Comparison of ENCODE assay signal across 9 mouse cellular contexts in genomic region chr4:82584548-82584947, GRCm38 (mm10).
DNase-seq lines count a peak whose midpoint lies in the region; ATAC-seq and TF ChIP-seq lines count a peak whose summit lies in the region.
"Had no signal": no experiment of that assay in that cellular context is flagged by ENCODE, and none has a peak within 500 bp of the region (broad histone marks: within the 10 kb centered on the region; RNA-seq: fewer than 3 reads in every experiment).

No protein-coding gene starts in this region.

- no peaks in the 10 kb centered on the region for H3K36me3 ChIP-seq in forebrain, embryonic 15.5 days
- no peaks in the 10 kb centered on the region for H3K36me3 ChIP-seq in hindbrain, embryonic 15.5 days
- H3K36me3 ChIP-seq in stomach, postnatal 0 days (ENCODE audit: control insufficient read depth, insufficient read depth, low read length): no peaks in the 10 kb centered on the region

- H3K9me3 ChIP-seq in forebrain, embryonic 15.5 days: no peaks in the 10 kb centered on the region
- no peaks in the 10 kb centered on the region for H3K9me3 ChIP-seq in hindbrain, embryonic 15.5 days
- H3K9me3 ChIP-seq in stomach, postnatal 0 days (ENCODE audit: control insufficient read depth, low read length): no peaks in the 10 kb centered on the region

- H3K4me3 ChIP-seq in forebrain, embryonic 15.5 days: no peak overlapping the region
- no peak overlapping the region for H3K4me3 ChIP-seq in hindbrain, embryonic 15.5 days
- H3K4me3 ChIP-seq in stomach, postnatal 0 days (ENCODE audit: low read depth, low read length): no peak overlapping the region

- H3K27ac ChIP-seq in forebrain, embryonic 15.5 days (replicated peaks): peak overlapping the region; percentile 72
- H3K27ac ChIP-seq in hindbrain, embryonic 15.5 days (replicated peaks): no peak overlapping the region
- no peak overlapping the region for H3K27ac ChIP-seq in stomach, postnatal 0 days (replicated peaks)

- peak; percentile 79 for ATAC-seq in forebrain, embryonic 15.5 days (replicated peaks)
- ATAC-seq in hindbrain, embryonic 15.5 days (ENCODE audit: low FRiP score, low read depth): peak; percentile 59; the same call in 1 of the 2 replicates
- ATAC-seq in stomach, postnatal 0 days (ENCODE audit: low FRiP score, low TSS enrichment): no peak
- ATAC-seq: Patski had no signal

- H3K27me3 ChIP-seq in forebrain, embryonic 15.5 days: no peaks in the 10 kb centered on the region
- H3K27me3 ChIP-seq in hindbrain, embryonic 15.5 days: no peaks in the 10 kb centered on the region
- H3K27me3 ChIP-seq in stomach, postnatal 0 days (ENCODE audit: control insufficient read depth, insufficient read depth, low read length): no peaks in the 10 kb centered on the region
- H3K27me3 ChIP-seq: Patski had no signal

- TF ChIP-seq CTCF in stomach, postnatal 0 days (IDR thresholded peaks at IDR 0.05; ENCODE audit: low read depth): no peak

- 18% methylated on average over 4 of the region's 4 CpGs for WGBS in forebrain, embryonic 15.5 days
- 18% methylated on average over 4 of the region's 4 CpGs for WGBS in hindbrain, embryonic 15.5 days
- 60% methylated on average over 4 of the region's 4 CpGs for WGBS in stomach, postnatal 0 days

- DNase-seq in MN1 (ENCODE audit: low spot score): peak; percentile 47
- DNase-seq in Muller cell, postnatal 12 days (ENCODE audit: inconsistent ontology term): peak; percentile 48
- DNase-seq in thymus, postnatal 14 days: no peak
- no peak for DNase-seq in spleen, postnatal 10 days (ENCODE audit: low spot score in 2 of 2)
- DNase-seq in stomach, postnatal 0 days (ENCODE audit: low spot score): no peak
- DNase-seq: lung, embryonic 14.5 days had no signal

- H3K9ac ChIP-seq in forebrain, embryonic 15.5 days (replicated peaks): no peak overlapping the region
- H3K9ac ChIP-seq in hindbrain, embryonic 15.5 days: no peak overlapping the region
- H3K9ac ChIP-seq in stomach, postnatal 0 days (ENCODE audit: low read length): no peak overlapping the region
- H3K9ac ChIP-seq: lung, embryonic 14.5 days had no signal

- H3K4me1 ChIP-seq in forebrain, embryonic 15.5 days: peaks cover 19% of the 10 kb centered on the region
- peaks cover 11% of the 10 kb centered on the region; the same call in 1 of the 2 replicates for H3K4me1 ChIP-seq in hindbrain, embryonic 15.5 days (replicated peaks)
- H3K4me1 ChIP-seq in stomach, postnatal 0 days (replicated peaks; ENCODE audit: control insufficient read depth, insufficient read depth): no peaks in the 10 kb centered on the region

- no peak for TF ChIP-seq EP300 in stomach, postnatal 0 days (optimal IDR thresholded peaks at IDR 0.05)

- H3K4me2 ChIP-seq in forebrain, embryonic 15.5 days (replicated peaks): no peak overlapping the region
- H3K4me2 ChIP-seq in hindbrain, embryonic 15.5 days: no peak overlapping the region; the same call in 1 of the 2 replicates
- no peak overlapping the region for H3K4me2 ChIP-seq in stomach, postnatal 0 days (replicated peaks; ENCODE audit: low read depth)
- H3K4me2 ChIP-seq: lung, embryonic 14.5 days had no signal

Comparison
In these comparisons a context has a peak if more than half of its experiments do, and no peak if none do; other contexts are left out.
1. DNase-seq: peak in MN1 (single experiment) and Muller cell, postnatal 12 days (single experiment); none in thymus, postnatal 14 days (single experiment), spleen, postnatal 10 days (0 of 2) and stomach, postnatal 0 days (single experiment).